Mouse (Mus musculus): Measurements from ENCODE around the gene Spindoc.

Spindoc gene

GRCm38 (mm10) chr19:7382903-7383865, at the start of gene Spindoc:
Spindoc (minus strand) TSS chr19:7382994.
- peak; percentile 99 for DNase-seq

DNA sequence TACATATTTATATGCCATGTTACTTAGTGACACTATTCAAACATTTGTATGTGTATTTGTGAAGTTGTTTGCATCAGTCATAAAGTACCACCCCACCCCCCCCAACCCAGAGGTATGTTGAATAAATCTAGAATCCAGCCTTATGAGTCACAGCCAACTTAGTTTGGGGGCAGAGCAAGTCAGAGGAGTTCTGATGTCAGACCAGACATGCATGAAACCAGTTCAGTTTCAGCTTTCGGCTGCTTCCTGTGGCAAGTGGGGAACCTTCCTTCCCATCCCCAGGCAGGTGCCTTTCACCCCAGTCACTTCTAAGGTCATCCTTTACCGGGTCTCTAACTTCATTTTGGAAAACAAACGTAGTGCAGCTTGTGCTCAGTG, 42.6 kb upstream of the Spindoc start:
- DNase-seq = no peak

DNA sequence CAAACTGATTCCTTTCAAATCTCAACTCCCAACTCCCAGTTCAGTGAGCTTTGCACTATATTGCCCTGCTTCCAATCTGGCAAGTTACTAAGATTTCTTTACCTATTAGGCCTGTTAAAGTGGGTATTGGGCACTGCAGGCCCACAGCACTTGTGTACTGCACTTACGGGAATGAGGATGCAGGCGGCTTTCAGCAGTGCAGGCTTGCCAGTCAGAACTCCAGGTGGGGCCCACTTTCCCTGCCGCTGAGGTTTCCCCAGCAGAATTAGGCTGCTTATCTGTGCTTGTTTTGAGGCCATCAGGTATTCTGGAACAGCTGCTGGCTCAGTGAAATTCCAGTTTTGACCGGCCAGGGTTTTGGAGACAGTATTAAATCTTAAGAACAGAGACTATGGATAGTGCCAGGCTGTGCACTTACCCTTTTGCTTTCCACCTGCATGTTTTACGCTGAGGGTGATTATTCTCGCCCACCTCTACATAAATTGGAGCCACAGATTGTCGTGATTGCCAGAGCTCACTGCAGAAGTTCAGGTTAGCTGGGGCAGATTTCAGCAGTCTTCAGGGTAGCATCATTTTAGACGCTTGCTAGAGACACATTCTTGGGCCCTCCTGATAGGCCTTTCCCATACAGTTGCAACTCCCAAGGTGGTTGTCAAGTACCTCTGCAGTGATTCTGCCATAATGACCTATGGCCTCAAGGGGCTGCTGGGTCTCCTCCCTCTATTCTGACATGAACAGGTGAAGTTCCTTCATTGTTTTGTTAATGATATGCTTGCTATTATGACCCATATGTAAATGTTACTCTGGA, 42.0 kb upstream of the Spindoc start:
- no peak for DNase-seq

GRCm38 (mm10) chr19:7424131-7424530, 41.3 kb upstream of the Spindoc start:
- no peak for DNase-seq

DNA sequence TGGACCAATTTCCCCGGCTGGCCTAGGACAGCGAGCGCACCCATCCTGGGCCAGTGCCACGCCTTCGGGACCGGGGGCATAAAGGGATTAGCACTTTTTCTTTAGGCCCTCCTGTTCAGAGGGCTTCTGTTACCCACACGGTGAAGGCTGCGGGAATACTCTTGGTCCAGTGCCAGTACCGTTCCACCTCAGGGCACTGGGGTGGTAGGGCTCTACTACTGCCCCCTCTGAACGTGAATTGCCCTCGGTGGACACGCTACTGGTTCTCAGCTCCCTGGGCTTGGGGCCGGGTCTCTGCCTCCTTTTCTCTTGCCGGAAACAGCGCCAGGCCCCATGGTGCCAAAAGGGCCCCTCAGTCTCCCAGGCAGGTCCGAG, 40.8 kb upstream of the Spindoc start:
- no peak for DNase-seq

DNA sequence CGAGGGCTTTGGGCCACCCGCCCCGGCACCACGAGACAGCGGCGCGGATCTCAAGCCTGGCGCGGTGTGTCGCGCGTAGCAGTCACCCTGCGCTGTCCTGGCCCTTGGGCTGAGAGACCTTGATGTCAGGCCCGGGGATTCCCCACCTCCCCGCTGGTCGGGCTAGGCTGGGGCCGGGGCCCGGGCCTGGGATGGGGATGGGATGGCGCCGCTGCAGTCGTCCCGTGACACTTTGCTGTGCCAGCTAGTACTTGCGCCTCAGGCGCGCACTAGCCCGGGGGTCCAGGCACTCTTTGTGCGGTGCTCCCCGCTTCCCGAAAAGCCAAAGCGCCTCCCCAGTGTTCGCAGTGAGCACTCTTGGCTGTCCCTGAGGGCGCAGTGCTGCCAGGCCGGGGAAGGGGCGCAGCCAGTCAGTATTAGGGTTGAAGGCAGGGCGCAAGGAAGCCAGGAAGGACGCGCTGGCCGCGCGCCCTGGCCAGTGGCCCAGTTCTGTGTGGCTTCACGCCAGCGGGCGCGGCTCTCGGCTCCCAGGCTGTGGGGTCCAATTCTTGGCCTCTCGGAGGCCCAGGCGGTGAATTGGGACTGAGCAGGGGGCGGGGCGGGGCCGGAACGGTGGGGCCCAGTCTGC, 40.3 kb upstream of the Spindoc start:
- DNase-seq = peak; percentile 59

DNA sequence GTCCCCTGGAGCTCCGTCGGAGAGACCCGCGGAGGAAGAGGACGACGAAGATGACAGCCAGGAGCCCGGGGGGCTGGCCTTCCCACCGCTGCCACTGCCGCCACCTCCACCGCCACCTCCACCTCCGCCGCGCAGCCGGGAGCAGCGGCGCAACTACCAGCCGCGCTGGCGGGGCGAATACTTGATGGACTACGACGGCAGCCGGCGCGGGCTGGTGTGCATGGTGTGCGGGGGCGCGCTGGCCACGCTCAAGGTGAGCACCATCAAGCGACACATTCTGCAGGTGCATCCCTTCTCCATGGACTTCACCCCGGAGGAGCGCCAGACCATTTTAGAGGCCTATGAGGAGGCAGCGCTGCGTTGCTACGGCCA, 39.8 kb upstream of the Spindoc start:
- DNase-seq = peak; percentile 5

- peak; percentile 55 for DNase-seq
Measured at GRCm38 (mm10) chr19:7421602-7422591, 39.1 kb upstream of the Spindoc start.

DNA sequence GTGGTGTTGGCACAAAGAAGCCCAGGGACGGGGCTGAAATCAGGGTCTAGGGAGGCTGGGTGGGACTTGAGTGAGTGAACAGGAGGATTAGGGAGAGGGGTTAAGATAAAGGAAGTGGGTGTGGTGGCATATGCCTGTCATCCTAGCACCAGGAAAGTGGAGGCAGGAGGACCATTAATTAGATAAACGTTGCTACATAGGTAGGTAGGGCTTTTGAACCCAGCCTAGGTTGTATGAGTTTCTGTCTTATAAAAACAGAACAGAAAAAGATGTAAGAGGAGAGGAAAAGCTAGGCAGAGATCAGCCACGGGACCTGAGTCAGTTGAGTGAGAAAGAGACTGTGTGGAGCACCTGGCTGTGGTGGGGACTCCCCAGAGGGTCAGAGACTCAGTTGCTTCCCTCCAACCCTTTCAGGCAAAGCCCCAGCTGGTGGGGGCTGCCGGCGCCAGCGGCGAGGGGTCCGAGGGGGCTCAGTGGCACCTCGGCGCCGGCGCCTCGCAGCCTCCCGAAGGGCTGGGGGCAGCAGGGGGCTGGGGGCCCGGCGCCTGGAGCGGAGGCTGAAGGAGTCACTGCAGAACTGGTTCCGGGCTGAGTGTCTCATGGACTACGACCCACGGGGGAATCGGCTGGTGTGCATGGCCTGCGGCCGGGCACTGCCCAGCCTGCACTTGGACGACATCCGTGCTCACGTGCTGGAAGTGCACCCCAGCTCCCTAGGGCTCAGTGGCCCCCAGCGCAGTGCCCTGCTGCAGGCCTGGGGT, 38.2 kb upstream of the Spindoc start:
- no peak for DNase-seq

- DNase-seq = no peak
Measured at GRCm38 (mm10) chr19:7420108-7420507, 37.3 kb upstream of the Spindoc start.

DNA sequence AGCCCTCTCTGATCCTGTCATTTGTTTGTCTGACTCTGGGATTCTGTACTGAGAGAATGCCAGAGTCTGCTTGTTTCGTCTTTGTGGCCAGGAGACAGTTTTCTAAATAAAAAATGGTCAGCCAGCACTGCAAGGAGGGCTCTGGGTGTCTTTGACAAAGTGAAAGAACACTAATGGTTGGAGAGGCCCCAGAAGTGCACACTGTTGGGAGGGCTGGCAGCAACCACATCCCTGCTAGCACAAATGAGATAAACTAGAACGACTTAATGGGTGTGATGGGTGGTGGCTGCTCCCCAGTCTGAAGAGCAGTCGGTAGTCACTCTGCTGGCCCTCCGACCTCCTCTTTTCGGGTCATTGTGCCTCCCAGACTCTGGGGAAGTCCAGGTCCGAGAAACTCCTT, 36.3 kb upstream of the Spindoc start:
- DNase-seq = peak; percentile 48

GRCm38 (mm10) chr19:7417911-7418849, 35.4 kb upstream of the Spindoc start:
- DNase-seq = peak; percentile 78

GRCm38 (mm10) chr19:7416834-7417735, 34.3 kb upstream of the Spindoc start, which contains the start of gene 2700081O15Rik:
2700081O15Rik (plus strand) TSS chr19:7417625.
- peak; percentile 81 for DNase-seq

- DNase-seq = no peak
Measured at GRCm38 (mm10) chr19:7415916-7416833, 33.4 kb upstream of the Spindoc start.

- DNase-seq = no peak
Measured at GRCm38 (mm10) chr19:7412361-7412760, 29.6 kb upstream of the Spindoc start.

- DNase-seq = no peak
Measured at GRCm38 (mm10) chr19:7404623-7405229, 21.9 kb upstream of the Spindoc start.

GRCm38 (mm10) chr19:7400635-7401034, 17.8 kb upstream of the Spindoc start:
- no peak for DNase-seq
